Mouse (Mus musculus): ENCODE results near the gene Nckap5. TPM values are rescaled to one million over a fixed set of nuclear protein-coding genes. Genes with fewer than 3 reads are reported as not detected.

The Nckap5 gene
- polyA plus RNA-seq, 1 experiment from 2014 or later = 0.67 TPM

DNA sequence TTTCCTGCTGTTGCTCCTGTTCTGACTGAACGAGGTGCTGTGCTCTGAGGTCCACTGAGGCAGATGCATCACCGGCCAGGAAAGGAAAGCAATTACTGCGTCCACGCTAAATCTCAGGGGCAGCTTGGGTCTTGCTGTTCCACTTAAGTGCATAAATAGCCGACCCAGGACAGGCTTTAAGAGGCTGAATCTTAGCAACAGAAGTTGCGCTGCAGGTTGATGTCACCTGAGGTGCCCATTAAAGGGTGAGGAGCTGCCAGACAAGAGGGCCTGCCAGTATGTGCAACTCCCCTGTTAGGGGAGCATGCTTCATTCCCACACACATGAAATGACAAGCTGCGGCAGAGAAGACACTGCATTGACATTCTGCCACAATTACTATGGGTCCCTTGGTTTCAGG, 282.6 kb downstream of the Nckap5 start:
- Histone ChIP-seq H3K9ac (ENCODE audit: low read depth, low read length) (no peak overlapping the region), H3K4me3 (ENCODE audit: low read depth, low read length) (no peak overlapping the region)
- WGBS = 86% methylated on average over 7 of the region's 7 CpGs

DNA sequence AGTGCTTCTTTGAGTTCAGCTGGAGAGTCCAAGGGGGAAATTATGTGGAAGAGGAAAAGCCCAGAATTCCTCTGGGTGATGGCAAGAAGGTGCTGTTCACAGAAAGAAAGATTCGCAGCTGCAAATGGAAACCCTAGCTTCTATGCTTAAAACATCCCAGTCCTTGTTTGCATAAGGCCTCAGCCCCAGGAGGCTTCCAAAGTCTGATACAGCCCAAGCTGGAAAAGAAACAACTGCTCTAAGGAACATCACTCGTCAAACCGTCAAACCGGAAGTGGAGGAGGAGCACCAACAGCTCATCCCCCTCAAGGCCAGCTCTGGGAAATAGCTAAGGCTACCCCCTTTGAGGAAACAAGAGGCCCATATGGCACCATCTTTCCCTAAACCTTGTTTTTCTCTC, 286.1 kb downstream of the Nckap5 start:
- Histone ChIP-seq H3K9me3 (ENCODE audit: control insufficient read depth, low read length) (no peaks in the 10 kb centered on the region), H3K4me3 (ENCODE audit: low read depth, low read length) (no peak overlapping the region), H3K27me3 (replicated peaks; ENCODE audit: control insufficient read depth, insufficient read depth, low read length) (no peaks in the 10 kb centered on the region), H3K36me3 (ENCODE audit: control insufficient read depth, insufficient read depth, low read length) (no peaks in the 10 kb centered on the region), H3K4me2 (no peak overlapping the region), H3K27ac (ENCODE audit: low read depth, low read length) (no peak overlapping the region), H3K4me1 (replicated peaks; ENCODE audit: control insufficient read depth, insufficient read depth, low read length) (no peaks in the 10 kb centered on the region), H3K9ac (ENCODE audit: low read depth, low read length) (no peak overlapping the region)
- WGBS = 60% methylated on average over 4 of the region's 4 CpGs
- ATAC-seq (replicated peaks; ENCODE audit: low FRiP score) (no peak), DNase-seq (ENCODE audit: low spot score) (no peak)

More for the DNA sequence above, 282.6 kb downstream of the Nckap5 start:
- DNase-seq (ENCODE audit: low spot score) (no peak), ATAC-seq (replicated peaks; ENCODE audit: low FRiP score) (no peak)
- Histone ChIP-seq H3K9me3 (ENCODE audit: control insufficient read depth, low read length) (no peaks in the 10 kb centered on the region), H3K36me3 (ENCODE audit: control insufficient read depth, insufficient read depth, low read length) (no peaks in the 10 kb centered on the region), H3K4me1 (replicated peaks; ENCODE audit: control insufficient read depth, insufficient read depth, low read length) (no peaks in the 10 kb centered on the region), H3K4me2 (no peak overlapping the region), H3K27me3 (replicated peaks; ENCODE audit: control insufficient read depth, insufficient read depth, low read length) (no peaks in the 10 kb centered on the region), H3K27ac (ENCODE audit: low read depth, low read length) (no peak overlapping the region)

DNA sequence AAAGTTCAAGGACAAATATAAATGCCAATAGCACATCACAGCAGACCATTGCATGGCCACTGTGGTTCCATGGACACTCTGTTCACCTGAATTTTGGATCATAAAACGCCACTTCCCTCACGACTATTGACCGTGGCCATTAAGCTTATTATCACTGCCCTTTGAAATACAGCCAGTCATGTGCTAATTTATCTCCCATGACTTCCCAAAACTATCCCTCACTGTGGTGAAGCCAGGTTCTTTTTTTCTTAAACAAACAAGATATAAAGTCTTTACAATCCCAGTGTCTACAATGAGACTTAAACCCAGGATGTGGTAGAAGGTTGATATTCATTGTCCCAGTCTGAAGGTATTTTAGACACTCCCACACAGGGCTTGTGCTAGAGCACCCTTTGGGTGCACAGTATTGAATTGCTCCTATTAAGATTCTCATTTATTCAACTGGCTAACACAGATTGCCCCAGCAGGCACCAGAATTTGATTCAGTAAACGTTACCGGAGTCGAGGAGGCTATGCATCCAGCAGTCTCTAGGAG, 293.3 kb downstream of the Nckap5 start:
- Histone ChIP-seq H3K27me3 (replicated peaks; ENCODE audit: control insufficient read depth, insufficient read depth, low read length) (no peaks in the 10 kb centered on the region), H3K36me3 (ENCODE audit: control insufficient read depth, insufficient read depth, low read length) (no peaks in the 10 kb centered on the region), H3K4me1 (replicated peaks; ENCODE audit: control insufficient read depth, insufficient read depth, low read length) (no peaks in the 10 kb centered on the region), H3K4me3 (ENCODE audit: low read depth, low read length) (no peak overlapping the region), H3K9me3 (ENCODE audit: control insufficient read depth, low read length) (no peaks in the 10 kb centered on the region), H3K4me2 (no peak overlapping the region), H3K27ac (ENCODE audit: low read depth, low read length) (no peak overlapping the region), H3K9ac (ENCODE audit: low read depth, low read length) (no peak overlapping the region)
- DNase-seq (ENCODE audit: low spot score) (no peak), ATAC-seq (replicated peaks; ENCODE audit: low FRiP score) (no peak)
- 81% methylated on average over 6 of the region's 6 CpGs for WGBS

DNA sequence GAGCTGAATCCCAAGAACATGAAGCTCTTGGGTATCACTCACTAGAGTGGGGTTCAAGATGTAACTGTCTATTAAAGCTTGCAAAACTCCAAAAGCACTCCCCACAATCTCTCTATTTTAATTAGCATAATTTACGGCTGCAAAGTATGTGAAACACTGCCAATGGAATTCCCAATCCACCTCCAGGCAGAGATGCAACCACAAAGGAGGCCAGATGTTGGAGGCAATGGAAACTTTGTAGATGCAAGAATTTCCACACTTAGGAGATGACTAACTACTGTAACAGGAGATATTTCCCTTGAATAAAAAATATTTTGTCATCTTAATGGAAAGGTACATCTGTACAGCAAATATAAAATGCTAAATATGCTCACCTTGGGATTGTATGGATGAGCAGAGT, 295.1 kb downstream of the Nckap5 start:
- Histone ChIP-seq H3K9me3 (ENCODE audit: control insufficient read depth, low read length) (no peaks in the 10 kb centered on the region), H3K36me3 (ENCODE audit: control insufficient read depth, insufficient read depth, low read length) (no peaks in the 10 kb centered on the region), H3K27ac (ENCODE audit: low read depth, low read length) (no peak overlapping the region), H3K9ac (ENCODE audit: low read depth, low read length) (no peak overlapping the region), H3K27me3 (replicated peaks; ENCODE audit: control insufficient read depth, insufficient read depth, low read length) (no peaks in the 10 kb centered on the region), H3K4me3 (ENCODE audit: low read depth, low read length) (no peak overlapping the region), H3K4me2 (no peak overlapping the region), H3K4me1 (replicated peaks; ENCODE audit: control insufficient read depth, insufficient read depth, low read length) (no peaks in the 10 kb centered on the region)
- ATAC-seq (replicated peaks; ENCODE audit: low FRiP score) (no peak), DNase-seq (ENCODE audit: low spot score) (no peak)
- WGBS = 84% methylated on average over 1 of the region's 1 CpGs

DNA sequence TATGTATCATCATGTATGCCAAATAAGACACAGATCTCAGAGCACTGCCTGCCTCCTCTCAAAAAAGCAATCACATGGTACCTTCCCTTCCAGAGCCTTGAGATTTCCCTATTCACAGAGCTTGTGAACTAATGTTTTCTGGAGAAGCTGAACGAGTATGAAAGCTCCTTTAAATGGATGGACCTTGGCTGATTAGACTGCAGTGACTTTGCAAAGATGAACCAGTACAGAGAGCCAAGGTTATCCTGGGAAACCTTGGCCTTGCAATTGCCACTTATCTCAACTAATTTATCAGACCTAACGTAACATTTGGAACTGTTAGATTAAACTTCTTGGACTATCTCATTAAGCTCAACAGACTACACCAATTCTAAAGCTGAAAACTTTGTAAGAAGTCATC, 296.6 kb downstream of the Nckap5 start:
- Histone ChIP-seq H3K27me3 (replicated peaks; ENCODE audit: control insufficient read depth, insufficient read depth, low read length) (no peaks in the 10 kb centered on the region), H3K9me3 (ENCODE audit: control insufficient read depth, low read length) (no peaks in the 10 kb centered on the region), H3K9ac (ENCODE audit: low read depth, low read length) (no peak overlapping the region), H3K27ac (ENCODE audit: low read depth, low read length) (no peak overlapping the region), H3K4me3 (ENCODE audit: low read depth, low read length) (no peak overlapping the region), H3K36me3 (ENCODE audit: control insufficient read depth, insufficient read depth, low read length) (no peaks in the 10 kb centered on the region), H3K4me1 (replicated peaks; ENCODE audit: control insufficient read depth, insufficient read depth, low read length) (no peaks in the 10 kb centered on the region), H3K4me2 (no peak overlapping the region)
- no peak for ATAC-seq (replicated peaks; ENCODE audit: low FRiP score)
- DNase-seq (ENCODE audit: low spot score) = no peak
- 46% methylated on average over 2 of the region's 2 CpGs for WGBS

DNA sequence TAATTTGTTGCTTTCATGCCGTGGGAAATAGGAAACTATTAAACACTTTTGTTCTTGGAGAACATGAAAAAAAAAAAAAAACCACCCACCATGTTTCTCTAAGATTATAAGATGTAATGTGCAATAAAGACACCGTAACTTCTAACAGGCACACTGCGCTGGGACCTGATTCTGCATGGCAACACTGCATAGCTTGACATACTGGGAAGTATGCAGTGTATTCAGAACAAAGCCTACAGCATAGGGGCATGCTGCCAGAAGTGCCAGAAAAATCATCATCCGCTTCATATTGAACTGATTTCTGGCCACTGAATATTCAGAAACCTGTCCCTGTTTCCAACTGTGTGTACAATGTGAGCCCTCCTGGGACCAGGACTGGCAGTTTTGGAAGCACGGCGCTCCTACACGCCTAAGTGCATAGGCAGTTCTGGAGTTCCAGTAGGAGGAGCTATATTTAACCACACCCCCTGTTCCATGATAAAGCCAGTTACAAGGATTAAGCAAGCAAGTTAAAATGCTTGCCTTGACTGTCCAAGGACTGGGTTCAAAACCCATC, 302.5 kb downstream of the Nckap5 start:
- Histone ChIP-seq H3K4me1 (replicated peaks; ENCODE audit: control insufficient read depth, insufficient read depth, low read length) (no peaks in the 10 kb centered on the region), H3K9ac (ENCODE audit: low read depth, low read length) (no peak overlapping the region), H3K4me2 (no peak overlapping the region), H3K27me3 (replicated peaks; ENCODE audit: control insufficient read depth, insufficient read depth, low read length) (no peaks in the 10 kb centered on the region), H3K36me3 (ENCODE audit: control insufficient read depth, insufficient read depth, low read length) (no peaks in the 10 kb centered on the region), H3K27ac (ENCODE audit: low read depth, low read length) (no peak overlapping the region), H3K4me3 (ENCODE audit: low read depth, low read length) (no peak overlapping the region), H3K9me3 (ENCODE audit: control insufficient read depth, low read length) (no peaks in the 10 kb centered on the region)
- ATAC-seq (replicated peaks; ENCODE audit: low FRiP score) (no peak), DNase-seq (ENCODE audit: low spot score) (no peak)
- 87% methylated on average over 7 of the region's 7 CpGs for WGBS

DNA sequence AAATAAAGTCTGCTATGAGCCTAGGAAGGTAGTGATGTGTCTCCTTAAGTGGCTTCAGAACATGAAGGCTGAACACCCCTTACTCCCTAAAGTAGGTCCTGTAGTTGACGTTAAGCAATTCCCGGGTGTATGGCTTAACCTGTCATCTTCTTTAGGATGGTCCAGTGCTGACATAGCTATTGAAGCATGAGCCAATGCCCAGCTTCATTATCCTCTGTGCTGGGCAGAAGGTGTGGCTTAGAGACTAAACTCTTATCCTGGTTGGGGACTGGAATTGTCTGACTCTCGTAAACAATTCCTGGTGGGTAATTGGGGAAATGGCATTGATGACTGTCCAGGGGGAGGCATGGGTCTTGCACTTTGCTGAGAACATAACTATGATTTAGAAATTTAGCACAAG, 312.5 kb downstream of the Nckap5 start:
- no peak overlapping the region for H3K27ac ChIP-seq (ENCODE audit: low read depth, low read length)
- H3K4me1 ChIP-seq (replicated peaks; ENCODE audit: control insufficient read depth, insufficient read depth, low read length) = no peaks in the 10 kb centered on the region

DNA sequence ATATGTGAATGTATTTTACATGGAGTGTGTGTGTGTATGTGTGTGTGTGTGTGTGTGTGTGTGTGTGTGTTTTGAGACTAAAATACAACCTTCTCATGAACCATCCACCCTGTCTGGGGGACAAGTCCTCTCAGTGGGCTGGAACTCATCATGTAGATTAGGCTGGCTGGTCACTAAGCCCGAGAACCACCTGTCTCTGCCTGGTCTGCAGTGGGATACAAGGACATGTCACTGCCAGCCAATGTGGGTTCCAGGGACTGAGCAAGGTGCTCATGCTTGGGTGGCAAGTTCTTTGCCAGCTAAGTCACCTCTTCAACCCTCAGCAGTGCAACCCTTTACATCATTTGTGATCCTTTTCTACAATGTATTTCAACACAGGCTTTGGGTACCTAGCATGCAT, 313.2 kb downstream of the Nckap5 start:
- DNase-seq (ENCODE audit: low spot score) (no peak), ATAC-seq (replicated peaks; ENCODE audit: low FRiP score) (no peak)
- Histone ChIP-seq H3K4me2 (no peak overlapping the region), H3K36me3 (ENCODE audit: control insufficient read depth, insufficient read depth, low read length) (no peaks in the 10 kb centered on the region), H3K4me1 (replicated peaks; ENCODE audit: control insufficient read depth, insufficient read depth, low read length) (no peaks in the 10 kb centered on the region), H3K27me3 (replicated peaks; ENCODE audit: control insufficient read depth, insufficient read depth, low read length) (no peaks in the 10 kb centered on the region), H3K27ac (ENCODE audit: low read depth, low read length) (no peak overlapping the region), H3K9me3 (ENCODE audit: control insufficient read depth, low read length) (no peaks in the 10 kb centered on the region), H3K9ac (ENCODE audit: low read depth, low read length) (no peak overlapping the region), H3K4me3 (ENCODE audit: low read depth, low read length) (no peak overlapping the region)
- WGBS = 84% methylated on average over 1 of the region's 1 CpGs

More for the DNA sequence above, 312.5 kb downstream of the Nckap5 start:
- Histone ChIP-seq H3K36me3 (ENCODE audit: control insufficient read depth, insufficient read depth, low read length) (no peaks in the 10 kb centered on the region), H3K9me3 (ENCODE audit: control insufficient read depth, low read length) (no peaks in the 10 kb centered on the region), H3K4me2 (no peak overlapping the region), H3K27me3 (replicated peaks; ENCODE audit: control insufficient read depth, insufficient read depth, low read length) (no peaks in the 10 kb centered on the region), H3K9ac (ENCODE audit: low read depth, low read length) (no peak overlapping the region), H3K4me3 (ENCODE audit: low read depth, low read length) (no peak overlapping the region)
- DNase-seq (ENCODE audit: low spot score) (no peak), ATAC-seq (replicated peaks; ENCODE audit: low FRiP score) (no peak)
- WGBS = 77% methylated on average over 3 of the region's 3 CpGs

DNA sequence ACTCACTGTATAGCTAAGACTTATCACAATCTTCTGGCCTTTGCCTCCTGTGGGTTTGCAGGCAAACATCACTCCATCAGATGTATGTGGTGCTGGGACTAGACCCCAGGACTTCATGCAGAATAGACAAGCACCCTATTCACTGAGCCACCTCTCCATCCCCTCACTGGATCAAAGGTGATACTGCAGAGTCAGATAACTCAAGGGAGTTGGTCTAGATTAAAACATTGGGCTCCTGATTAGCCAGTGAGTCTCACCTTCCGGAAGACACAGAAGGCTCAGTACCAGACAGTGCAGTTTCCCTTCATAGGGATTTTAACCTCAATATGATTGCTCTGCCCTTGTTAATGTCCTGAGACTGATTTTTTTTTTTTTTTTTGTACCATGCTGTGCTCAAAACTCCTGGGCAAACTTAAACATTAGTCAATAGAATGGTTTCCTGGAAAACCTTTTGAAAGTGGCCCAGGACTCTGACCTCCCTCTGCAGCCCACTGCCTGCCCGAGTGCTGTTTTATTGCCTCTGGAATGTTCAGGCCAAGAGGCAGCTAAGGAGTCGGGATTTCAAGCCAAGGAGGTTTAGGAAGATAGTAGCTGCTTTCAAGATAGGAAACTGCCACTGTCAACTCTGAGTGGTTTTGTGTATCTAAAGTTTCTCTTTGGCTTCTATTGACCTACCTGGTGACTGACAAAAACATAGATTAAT, 315.4 kb downstream of the Nckap5 start:
- H3K4me3 ChIP-seq (ENCODE audit: low read depth, low read length) = no peak overlapping the region
- no peak overlapping the region for H3K9ac ChIP-seq (ENCODE audit: low read depth, low read length)
- WGBS = 35% methylated on average over 3 of the region's 3 CpGs
- ATAC-seq (replicated peaks; ENCODE audit: low FRiP score) (no peak), DNase-seq (ENCODE audit: low spot score) (no peak)
- H3K27me3 ChIP-seq (replicated peaks; ENCODE audit: control insufficient read depth, insufficient read depth, low read length) = no peaks in the 10 kb centered on the region
- no peak overlapping the region for H3K27ac ChIP-seq (ENCODE audit: low read depth, low read length)
- no peak overlapping the region for H3K4me2 ChIP-seq
- H3K4me1 ChIP-seq (replicated peaks; ENCODE audit: control insufficient read depth, insufficient read depth, low read length) = no peaks in the 10 kb centered on the region
- no peaks in the 10 kb centered on the region for H3K36me3 ChIP-seq (ENCODE audit: control insufficient read depth, insufficient read depth, low read length)
- H3K9me3 ChIP-seq (ENCODE audit: control insufficient read depth, low read length) = no peaks in the 10 kb centered on the region
